Mouse (Mus musculus) testis, adult 2 months (tissue): Measurements from ENCODE around the gene Gm20695.

ENCODE experiments used
- CTCF ChIP-seq: fragments of 200-500 bp; IDR thresholded peaks from 2 replicates; pipeline ENCODE4 v1.5.1; 2012; ENCODE audit warnings: low read depth, mild to moderate bottlenecking, inconsistent platforms, low read length, moderate library complexity; ENCODE audit not compliant: control insufficient read depth, insufficient read depth, insufficient replicate concordance
- POLR2A ChIP-seq: fragments of 200-500 bp; IDR thresholded peaks from 2 replicates; pipeline ENCODE4 v1.6.1; 2012; ENCODE audit warnings: low read depth, mild to moderate bottlenecking, inconsistent platforms, low read length, moderate library complexity; ENCODE audit not compliant: control insufficient read depth

GRCm38 (mm10) chr16:3839157-3839885 is 45.1 kb upstream of the Gm20695 start:
- TF ChIP-seq POLR2A (no peak), CTCF (peak; percentile 19; the same call in 1 of the 2 replicates)
